Mouse (Mus musculus) ES-Bruce4 (cell line): ENCODE results near the gene 9230102O04Rik.

Experiments used
- CTCF ChIP-seq: IDR thresholded peaks from one replicate; pipeline ENCODE4 v1.8.1; 2011; ENCODE audit warnings: low read depth, low read length
- POLR2A ChIP-seq: IDR thresholded peaks from one replicate; pipeline ENCODE4 v1.8.1; 2011; ENCODE audit warnings: low read length; ENCODE audit not compliant: insufficient read depth

- TF ChIP-seq CTCF (no peak), POLR2A (no peak)
Measured at GRCm38 (mm10) chr2:9878564-9879081, 10.7 kb downstream of the 9230102O04Rik start.
